Mouse (Mus musculus) erythroblast, embryonic 14.5 days (primary cell): Measurements from ENCODE around the gene Sdccag8. TPM values are rescaled to one million over a fixed set of nuclear protein-coding genes. Genes with fewer than 3 reads are reported as not detected.

Source experiments
- H3K27me3 ChIP-seq: 2 replicates; pipeline ENCODE4 v1.6.1; 2012; ENCODE audit warnings: inconsistent platforms; ENCODE audit not compliant: control insufficient read depth
- H3K36me3 ChIP-seq: 2 replicates; pipeline ENCODE4 v1.6.1; 2012; ENCODE audit warnings: mild to moderate bottlenecking, inconsistent platforms; ENCODE audit not compliant: control insufficient read depth
- H3K4me1 ChIP-seq: 2 replicates; pipeline ENCODE4 v1.6.1; 2012; ENCODE audit warnings: inconsistent platforms; ENCODE audit not compliant: control insufficient read depth
- H3K4me3 ChIP-seq: replicated peaks from 2 replicates; pipeline ENCODE3; 2012; ENCODE audit warnings: moderate library complexity, mild to moderate bottlenecking, inconsistent platforms
- H3K9me3 ChIP-seq: 2 replicates; pipeline ENCODE4 v1.6.1; 2012; ENCODE audit warnings: low read length, inconsistent platforms, mixed read lengths; ENCODE audit not compliant: control insufficient read depth
- GATA1 ChIP-seq: IDR thresholded peaks from 2 replicates; pipeline ENCODE4 v1.6.1; 2012; ENCODE audit warnings: low read length, inconsistent platforms, mixed read lengths
- TAL1 ChIP-seq: IDR thresholded peaks from 3 replicates; pipeline ENCODE4 v1.6.1; 2012; ENCODE audit warnings: low read length, inconsistent platforms, mixed read lengths
- polyA plus RNA-seq: library from polyadenylated mRNA; stranded (reverse); fragments of >175 nt; gene quantifications from 2 replicates; pipeline ENCODE4 v1.2.3, GENCODE M21; 2012

The Sdccag8 gene
- polyA plus RNA-seq, 1 experiment: 0.35 TPM

GRCm38 (mm10) chr1:177013313-177013712 lies 198.9 kb downstream of the Sdccag8 start:
- no peak overlapping the region for H3K4me3 ChIP-seq
- H3K27me3 ChIP-seq: no peaks in the 10 kb centered on the region
- no peaks in the 10 kb centered on the region for H3K9me3 ChIP-seq
- TF ChIP-seq GATA1: no peak
- no peak for TF ChIP-seq TAL1
- peaks cover 3% of the 10 kb centered on the region; the same call in 1 of the 2 replicates for H3K4me1 ChIP-seq
- H3K36me3 ChIP-seq: no peaks in the 10 kb centered on the region

- TF ChIP-seq GATA1: no peak
- TF ChIP-seq TAL1: no peak
- H3K4me1 ChIP-seq: peaks cover 2% of the 10 kb centered on the region; the same call in 1 of the 2 replicates
- no peak overlapping the region for H3K4me3 ChIP-seq
- H3K27me3 ChIP-seq: no peaks in the 10 kb centered on the region
- no peaks in the 10 kb centered on the region for H3K36me3 ChIP-seq
- H3K9me3 ChIP-seq: no peaks in the 10 kb centered on the region
Measured at GRCm38 (mm10) chr1:177013776-177014175, 199.3 kb downstream of the Sdccag8 start.

GRCm38 (mm10) chr1:177014346-177014745 lies 199.9 kb downstream of the Sdccag8 start:
- Histone ChIP-seq H3K4me3 (no peak overlapping the region), H3K9me3 (no peaks in the 10 kb centered on the region), H3K27me3 (no peaks in the 10 kb centered on the region), H3K4me1 (no peaks in the 10 kb centered on the region), H3K36me3 (no peaks in the 10 kb centered on the region)
- no peak for TF ChIP-seq GATA1
- TF ChIP-seq TAL1: no peak

GRCm38 (mm10) chr1:177014921-177015439 lies 200.5 kb downstream of the Sdccag8 start:
- Histone ChIP-seq H3K36me3 (no peaks in the 10 kb centered on the region), H3K4me3 (no peak overlapping the region)

GRCm38 (mm10) chr1:177015917-177016316 lies 201.5 kb downstream of the Sdccag8 start:
- TF ChIP-seq TAL1: no peak
- TF ChIP-seq GATA1: no peak
- no peaks in the 10 kb centered on the region for H3K36me3 ChIP-seq

More at GRCm38 (mm10) chr1:177014921-177015439, 200.5 kb downstream of the Sdccag8 start:
- Histone ChIP-seq H3K27me3 (no peaks in the 10 kb centered on the region), H3K9me3 (no peaks in the 10 kb centered on the region), H3K4me1 (no peaks in the 10 kb centered on the region)
- TF ChIP-seq GATA1: no peak
- TF ChIP-seq TAL1: no peak

GRCm38 (mm10) chr1:177016729-177017128 lies 202.3 kb downstream of the Sdccag8 start:
- Histone ChIP-seq H3K27me3 (no peaks in the 10 kb centered on the region), H3K9me3 (no peaks in the 10 kb centered on the region), H3K4me3 (no peak overlapping the region), H3K4me1 (peaks cover 5% of the 10 kb centered on the region), H3K36me3 (no peaks in the 10 kb centered on the region)
- TF ChIP-seq TAL1 (no peak), GATA1 (no peak)

More at GRCm38 (mm10) chr1:177015917-177016316, 201.5 kb downstream of the Sdccag8 start:
- Histone ChIP-seq H3K9me3 (no peaks in the 10 kb centered on the region), H3K4me1 (no peaks in the 10 kb centered on the region; the same call in 1 of the 2 replicates), H3K4me3 (no peak overlapping the region), H3K27me3 (no peaks in the 10 kb centered on the region)

- no peaks in the 10 kb centered on the region for H3K36me3 ChIP-seq
- no peak overlapping the region for H3K4me3 ChIP-seq
- H3K9me3 ChIP-seq: no peaks in the 10 kb centered on the region
- no peak for TF ChIP-seq GATA1
- H3K4me1 ChIP-seq: peaks cover 5% of the 10 kb centered on the region
- no peaks in the 10 kb centered on the region for H3K27me3 ChIP-seq
Measured at GRCm38 (mm10) chr1:177018750-177019149, 204.3 kb downstream of the Sdccag8 start.

GRCm38 (mm10) chr1:177019668-177020067 lies 205.2 kb downstream of the Sdccag8 start:
- Histone ChIP-seq H3K4me3 (no peak overlapping the region), H3K27me3 (no peaks in the 10 kb centered on the region), H3K9me3 (no peaks in the 10 kb centered on the region), H3K36me3 (no peaks in the 10 kb centered on the region), H3K4me1 (peaks cover 5% of the 10 kb centered on the region)
- TF ChIP-seq GATA1 (no peak), TAL1 (no peak)

- Histone ChIP-seq H3K9me3 (no peaks in the 10 kb centered on the region), H3K4me1 (peaks cover 5% of the 10 kb centered on the region), H3K4me3 (no peak overlapping the region), H3K27me3 (no peaks in the 10 kb centered on the region), H3K36me3 (no peaks in the 10 kb centered on the region)
- TF ChIP-seq TAL1 (no peak), GATA1 (no peak)
Measured at GRCm38 (mm10) chr1:177022751-177023150, 208.3 kb downstream of the Sdccag8 start.

GRCm38 (mm10) chr1:177027706-177028105 lies 213.2 kb downstream of the Sdccag8 start:
- Histone ChIP-seq H3K36me3 (no peaks in the 10 kb centered on the region), H3K4me1 (no peaks in the 10 kb centered on the region), H3K4me3 (no peak overlapping the region), H3K9me3 (no peaks in the 10 kb centered on the region), H3K27me3 (no peaks in the 10 kb centered on the region)
- TF ChIP-seq GATA1 (no peak), TAL1 (no peak)
